Mouse (Mus musculus): Measurements from ENCODE around the gene Arsb.

DNA sequence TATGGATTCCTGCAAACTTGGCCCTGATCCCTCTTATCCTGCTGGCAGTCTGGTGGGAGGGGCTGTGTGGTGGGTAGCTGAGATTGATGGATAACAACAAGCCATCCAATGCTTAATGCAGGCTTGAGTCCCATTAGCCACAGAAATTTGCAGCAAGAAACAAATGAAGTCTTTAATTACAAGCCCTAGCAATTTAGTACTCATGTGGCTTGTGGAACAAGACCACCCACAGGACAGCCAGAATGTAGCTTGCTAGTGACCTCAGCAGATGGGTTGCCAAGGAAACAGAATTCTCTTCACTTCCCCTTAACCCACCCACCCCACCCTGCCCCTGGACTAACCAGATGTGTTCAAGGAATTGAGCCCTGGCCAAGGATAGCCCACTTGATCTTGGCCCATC lies 194.8 kb downstream of the Arsb start:
- TF ChIP-seq POLR2A (IDR thresholded peaks at IDR 0.05; ENCODE audit: low read depth, low read length) (no peak), CTCF (conservative IDR thresholded peaks at IDR 0.05; ENCODE audit: insufficient read depth, insufficient read length, low read depth, low read length) (no peak)

Data from kidney, adult 2 months (tissue).